Mouse (Mus musculus) midbrain, postnatal 0 days (tissue): ENCODE measurements around the gene Adcy3. TPM values are rescaled to one million over a fixed set of nuclear protein-coding genes. Genes with fewer than 3 reads are reported as not detected.

Experiments used
- ATAC-seq: fragments of 200-750 bp; cut with Nextera tagmentation; 2 replicates; pipeline ENCODE4 v1.8.0; 2017; ENCODE audit warnings: moderate number of reproducible peaks, mild to moderate bottlenecking, moderate TSS enrichment, moderate library complexity; ENCODE audit not compliant: low FRiP score
- DNase-seq: peaks from one replicate; pipeline ENCODE4 v3.0.0-alpha.2; 2015; ENCODE audit warnings: low spot score
- H3K27ac ChIP-seq: fragments of 300-500 bp; sonication (generic); 2 replicates; pipeline ENCODE4 v1.5.1; 2014; ENCODE audit warnings: low read depth, mild to moderate bottlenecking, low read length, mixed read lengths
- H3K27me3 ChIP-seq: fragments of 300-500 bp; sonication (generic); 2 replicates; pipeline ENCODE4 v1.6.1; 2014; ENCODE audit warnings: low read length, control low read depth, mixed read lengths; ENCODE audit not compliant: insufficient read depth
- H3K36me3 ChIP-seq: fragments of 300-500 bp; sonication (generic); 2 replicates; pipeline ENCODE4 v1.6.1; 2014; ENCODE audit warnings: low read length, control low read depth, mixed read lengths; ENCODE audit not compliant: insufficient read depth
- H3K4me1 ChIP-seq: fragments of 300-500 bp; sonication (generic); 2 replicates; pipeline ENCODE4 v1.6.1; 2014; ENCODE audit warnings: mild to moderate bottlenecking, control low read depth, antibody characterized with exemption, low read length, mixed read lengths; ENCODE audit not compliant: insufficient read depth
- H3K4me2 ChIP-seq: fragments of 300-500 bp; sonication (generic); 2 replicates; pipeline ENCODE4 v1.6.1; 2014; ENCODE audit warnings: low read depth, mild to moderate bottlenecking, low read length, mixed read lengths; ENCODE audit not compliant: poor library complexity, severe bottlenecking
- H3K4me3 ChIP-seq: fragments of 300-500 bp; sonication (generic); 2 replicates; pipeline ENCODE4 v1.5.1; 2014; ENCODE audit warnings: low read depth, mild to moderate bottlenecking, low read length, moderate library complexity
- H3K9ac ChIP-seq: fragments of 300-500 bp; sonication (generic); replicated peaks from 2 replicates; pipeline ENCODE4 v1.6.1; 2014; ENCODE audit warnings: mild to moderate bottlenecking, low read length, moderate library complexity, mixed read lengths; ENCODE audit not compliant: poor library complexity, severe bottlenecking
- H3K9me3 ChIP-seq: fragments of 300-500 bp; sonication (generic); 2 replicates; pipeline ENCODE4 v1.6.1; 2016; ENCODE audit warnings: low read length, control low read depth
- CTCF ChIP-seq: IDR thresholded peaks from 2 replicates; pipeline ENCODE4 v1.5.1; 2016; ENCODE audit warnings: antibody characterized with exemption, mild to moderate bottlenecking
- WGBS: fragments of 180-500 bp; shearing (Covaris S2); extraction: QIAGEN DNeasy Blood & Tissue Kit; methylation state at CpG from one replicate; pipeline ENCODE4 v1.1.7; 2014; 5-methylcytosine and 5-hydroxymethylcytosine counted together
- polyA plus RNA-seq: library from polyadenylated mRNA; unstranded; fragments of >200 nt; fragmentation: Nextera tagmentation; extraction: Ambion mirVana; gene quantifications from 2 replicates; pipeline ENCODE4 v1.2.1, GENCODE M21; 2015
- total RNA-seq: library from RNA; depleted of rRNA; stranded (reverse); fragments of >200 nt; gene quantifications from 2 replicates; pipeline ENCODE4 v1.2.3, GENCODE M21; 2014; rRNA removed

The Adcy3 gene
- total RNA-seq (36.9 and 38.7 TPM in 2 replicates), polyA plus RNA-seq (12.5 and 13.0 TPM in 2 replicates)

DNA sequence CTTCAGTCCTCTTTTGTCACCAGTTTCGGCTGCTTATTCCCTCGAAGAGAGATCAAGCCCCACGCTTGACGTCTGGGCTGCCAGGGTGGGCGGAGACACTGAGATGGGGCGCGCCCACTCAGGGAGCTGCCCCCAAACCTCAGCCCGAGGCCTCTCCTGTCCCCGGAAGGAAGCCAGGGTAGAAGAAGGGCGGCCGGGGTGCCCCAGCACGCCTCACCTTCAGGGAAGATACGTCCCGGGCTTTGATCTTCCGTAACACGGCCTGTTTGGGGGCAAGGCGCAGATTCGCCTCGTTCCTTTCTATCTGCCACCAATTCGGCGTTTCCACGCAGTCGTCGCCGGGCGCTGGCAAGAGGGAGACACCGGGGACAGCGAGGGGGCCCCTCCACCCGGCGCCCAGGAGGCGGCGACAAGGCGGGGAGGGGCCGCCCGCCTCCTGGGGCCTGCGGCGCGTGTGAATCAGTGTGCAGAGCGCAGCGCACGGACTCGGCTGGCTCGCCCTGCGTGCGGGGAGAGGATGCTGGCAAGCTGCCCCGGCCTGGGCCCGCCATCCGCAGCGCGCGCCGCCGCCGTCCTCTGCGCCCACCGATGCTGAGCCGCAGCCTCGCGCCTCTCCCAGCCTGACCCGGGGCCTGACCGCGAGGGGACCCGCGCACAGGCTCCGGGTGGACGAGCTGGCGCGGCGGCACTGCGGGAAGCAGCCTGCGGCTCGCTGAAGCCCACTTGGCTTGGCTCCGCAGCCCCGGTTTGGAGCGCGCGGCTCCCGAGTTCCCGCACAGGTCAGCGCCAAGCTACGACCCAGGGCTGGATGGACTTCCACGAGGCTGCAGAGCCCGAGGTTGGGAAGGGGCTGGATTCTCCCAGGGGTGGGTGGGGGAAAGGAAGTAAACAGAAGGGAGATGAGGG lies at the start of gene Adcy3:
Gene Adcy3 (plus strand): TSS at position 163 of the 906 bp plus-strand sequence.
- no peak for TF ChIP-seq CTCF
- Histone ChIP-seq H3K4me3 (peak within 1 kb of the TSS; percentile 54), H3K9me3 (no peaks in the 10 kb centered on the region), H3K4me2 (peak within 1 kb of the TSS; percentile 88), H3K27me3 (no peaks in the 10 kb centered on the region), H3K9ac (peak within 1 kb of the TSS; percentile 74), H3K27ac (peak within 1 kb of the TSS; percentile 83), H3K4me1 (peaks cover 14% of the 10 kb centered on the region; the same call in 1 of the 2 replicates), H3K36me3 (no peaks in the 10 kb centered on the region; the same call in 1 of the 2 replicates)
- ATAC-seq (peak; percentile 79), DNase-seq (peak; percentile 78)
- WGBS: under 1% methylated on average over 70 of the region's 83 CpGs

- Histone ChIP-seq H3K9ac (peak overlapping the region; percentile 76), H3K4me2 (peak overlapping the region; percentile 63), H3K4me3 (peak overlapping the region; percentile 52), H3K9me3 (no peaks in the 10 kb centered on the region), H3K27ac (peak overlapping the region; percentile 96), H3K36me3 (peaks cover 17% of the 10 kb centered on the region), H3K27me3 (no peaks in the 10 kb centered on the region), H3K4me1 (no peaks in the 10 kb centered on the region; the same call in 1 of the 2 replicates)
- DNase-seq: no peak
- ATAC-seq: no peak
- 60% methylated on average over 8 of the region's 8 CpGs for WGBS
- TF ChIP-seq CTCF: no peak
Measured at GRCm38 (mm10) chr12:4083441-4083840, 49.5 kb upstream of the Adcy3 start.

GRCm38 (mm10) chr12:4107383-4107782 lies 25.5 kb upstream of the Adcy3 start:
- H3K4me3 ChIP-seq: no peak overlapping the region
- H3K9me3 ChIP-seq: no peaks in the 10 kb centered on the region
- ATAC-seq (peak; percentile 70; the same call in 1 of the 2 replicates), DNase-seq (peak; percentile 85)
- no peaks in the 10 kb centered on the region for H3K4me1 ChIP-seq
- no peak overlapping the region for H3K27ac ChIP-seq
- no peak overlapping the region for H3K4me2 ChIP-seq
- no peak overlapping the region for H3K9ac ChIP-seq
- peaks cover 26% of the 10 kb centered on the region for H3K36me3 ChIP-seq
- H3K27me3 ChIP-seq: no peaks in the 10 kb centered on the region
- 71% methylated on average over 4 of the region's 4 CpGs for WGBS
- peak; percentile 90 for TF ChIP-seq CTCF

DNA sequence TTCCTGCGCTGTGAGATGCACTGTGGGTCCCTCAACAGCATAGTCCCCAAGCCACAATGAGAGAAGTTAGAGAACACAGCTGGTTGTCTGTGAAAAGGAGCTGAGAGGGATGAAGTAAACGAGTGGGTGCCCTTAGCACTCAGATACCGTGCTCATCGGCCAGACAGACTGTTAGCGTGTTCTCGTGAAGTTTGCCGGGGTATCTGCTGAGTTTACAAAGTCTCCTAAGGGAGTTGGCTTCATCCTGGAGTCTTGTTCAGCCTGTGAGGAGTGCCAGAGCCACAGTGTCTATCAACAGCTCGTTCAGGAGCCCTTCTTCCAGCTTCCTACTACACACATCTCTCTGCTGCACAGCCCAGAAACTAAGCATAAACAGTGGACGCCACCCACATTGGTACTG lies 16.8 kb upstream of the Adcy3 start:
- Histone ChIP-seq H3K27ac (no peak overlapping the region), H3K36me3 (no peaks in the 10 kb centered on the region), H3K27me3 (no peaks in the 10 kb centered on the region), H3K9me3 (no peaks in the 10 kb centered on the region), H3K9ac (no peak overlapping the region), H3K4me3 (no peak overlapping the region), H3K4me1 (no peaks in the 10 kb centered on the region), H3K4me2 (no peak overlapping the region)
- TF ChIP-seq CTCF: no peak
- no peak for DNase-seq
- no peak for ATAC-seq
- 78% methylated on average over 9 of the region's 9 CpGs for WGBS

- ATAC-seq: no peak
- Histone ChIP-seq H3K9ac (no peak overlapping the region), H3K27ac (no peak overlapping the region)
Measured at GRCm38 (mm10) chr12:4117136-4117535, 15.8 kb upstream of the Adcy3 start.

GRCm38 (mm10) chr12:4117579-4117978 lies 15.3 kb upstream of the Adcy3 start:
- H3K27ac ChIP-seq: no peak overlapping the region
- no peak for ATAC-seq
- H3K9ac ChIP-seq: no peak overlapping the region
- WGBS: 76% methylated on average over 4 of the region's 4 CpGs
- H3K36me3 ChIP-seq: no peaks in the 10 kb centered on the region
- no peaks in the 10 kb centered on the region for H3K4me1 ChIP-seq
- H3K4me3 ChIP-seq: no peak overlapping the region
- H3K9me3 ChIP-seq: no peaks in the 10 kb centered on the region
- no peak for TF ChIP-seq CTCF
- DNase-seq: no peak
- no peak overlapping the region for H3K4me2 ChIP-seq
- no peaks in the 10 kb centered on the region for H3K27me3 ChIP-seq

More at GRCm38 (mm10) chr12:4117136-4117535, 15.8 kb upstream of the Adcy3 start:
- 72% methylated on average over 3 of the region's 3 CpGs for WGBS
- no peak for TF ChIP-seq CTCF
- H3K27me3 ChIP-seq: no peaks in the 10 kb centered on the region
- no peaks in the 10 kb centered on the region for H3K36me3 ChIP-seq
- no peak for DNase-seq
- no peaks in the 10 kb centered on the region for H3K4me1 ChIP-seq
- H3K4me2 ChIP-seq: no peak overlapping the region
- no peak overlapping the region for H3K4me3 ChIP-seq
- no peaks in the 10 kb centered on the region for H3K9me3 ChIP-seq
